Mouse (Mus musculus) hematopoietic stem cell, adult 5-6 weeks (primary cell): ENCODE results near the gene Dnah10. TPM values are rescaled to one million over a fixed set of nuclear protein-coding genes. Genes with fewer than 3 reads are reported as not detected.

ENCODE experiments used
- ATAC-seq, 2 experiments: fragments of 125-278 bp in 1 of 2; replicated peaks in 1 of 2; 2 replicates each; pipeline ENCODE4 v1.8.0; 2016 to 2017; ENCODE audit warnings: inconsistent platforms in 2 of 2, mild to moderate bottlenecking in 2 of 2, moderate number of reproducible peaks in 2 of 2, low read depth in 1 of 2, moderate TSS enrichment in 1 of 2; ENCODE audit not compliant: low FRiP score in 2 of 2, poor library complexity in 2 of 2, severe bottlenecking in 2 of 2, insufficient read depth in 1 of 2, low TSS enrichment in 1 of 2
- total RNA-seq: library from RNA; stranded (forward); fragments of 172-1452, 232-1000 nt; gene quantifications from 2 replicates; pipeline ENCODE4 v1.2.3, GENCODE M21; 2017

Gene Dnah10
- total RNA-seq, 1 experiment from 2014 or later = not detected

DNA sequence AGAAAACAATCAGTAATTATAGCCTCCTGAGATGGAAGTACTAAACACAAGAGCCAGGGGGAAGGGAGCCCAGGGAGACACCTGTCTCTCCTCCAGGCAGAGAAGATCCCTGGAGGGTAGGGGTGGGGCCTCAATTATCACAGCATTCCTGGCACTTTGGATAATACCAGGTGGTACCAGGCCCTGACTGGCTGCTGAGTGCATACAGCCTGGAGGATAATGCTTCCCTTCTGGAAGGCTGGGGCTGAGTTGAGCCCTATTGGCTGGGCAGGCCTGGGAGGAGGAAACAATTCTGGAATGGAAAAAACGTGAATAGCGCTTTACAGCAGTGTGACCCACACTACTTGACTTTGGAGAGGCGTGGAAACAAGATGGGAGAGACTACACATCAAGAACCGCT is 126.7 kb downstream of the Dnah10 start:
- no peak for ATAC-seq

DNA sequence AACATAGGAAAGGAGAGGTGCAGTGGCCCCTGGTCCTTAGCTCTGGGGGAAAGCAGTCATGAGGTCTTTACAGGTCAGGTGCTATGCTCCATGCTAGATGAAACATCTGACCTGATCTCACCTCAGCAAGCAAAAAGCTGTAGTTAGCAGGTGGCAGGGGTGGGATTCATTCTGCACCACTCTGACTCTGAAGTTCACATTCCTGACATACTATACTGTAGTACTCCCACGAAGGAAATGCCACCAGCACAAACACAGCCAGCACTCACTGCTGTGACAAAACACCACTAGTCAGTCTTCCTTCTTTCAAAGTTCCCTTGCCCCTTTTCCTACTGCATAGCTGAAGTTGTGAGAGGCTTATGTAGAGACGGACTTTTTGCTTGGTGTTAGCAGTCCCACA is 127.4 kb downstream of the Dnah10 start:
- ATAC-seq = no peak

- ATAC-seq = no peak
Observed at GRCm38 (mm10) chr5:124853079-124853478, 128.2 kb downstream of the Dnah10 start.

- ATAC-seq = no peak
Observed at GRCm38 (mm10) chr5:124854202-124854601, 129.3 kb downstream of the Dnah10 start.

DNA sequence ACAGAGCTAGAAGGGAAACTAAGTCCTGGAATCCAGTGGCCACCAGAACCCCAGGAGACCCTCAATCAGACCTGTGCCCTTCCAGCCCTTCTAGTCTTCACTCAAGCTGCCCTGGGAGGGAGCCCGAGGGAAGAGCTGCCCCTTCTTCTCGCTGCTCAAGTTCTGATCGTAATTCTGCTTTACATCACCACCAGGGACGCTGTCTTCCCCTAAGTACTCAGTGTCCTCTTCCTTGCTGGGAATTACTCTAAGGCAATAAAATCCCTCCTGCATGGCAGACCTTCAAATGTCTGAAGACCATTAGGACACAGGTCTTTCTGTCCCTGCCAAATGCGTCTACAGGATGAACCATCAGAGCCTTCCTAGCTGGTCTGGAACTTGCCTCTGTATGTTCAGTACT is 135.1 kb downstream of the Dnah10 start:
- no peak; a peak in 1 of 4 replicates for ATAC-seq

DNA sequence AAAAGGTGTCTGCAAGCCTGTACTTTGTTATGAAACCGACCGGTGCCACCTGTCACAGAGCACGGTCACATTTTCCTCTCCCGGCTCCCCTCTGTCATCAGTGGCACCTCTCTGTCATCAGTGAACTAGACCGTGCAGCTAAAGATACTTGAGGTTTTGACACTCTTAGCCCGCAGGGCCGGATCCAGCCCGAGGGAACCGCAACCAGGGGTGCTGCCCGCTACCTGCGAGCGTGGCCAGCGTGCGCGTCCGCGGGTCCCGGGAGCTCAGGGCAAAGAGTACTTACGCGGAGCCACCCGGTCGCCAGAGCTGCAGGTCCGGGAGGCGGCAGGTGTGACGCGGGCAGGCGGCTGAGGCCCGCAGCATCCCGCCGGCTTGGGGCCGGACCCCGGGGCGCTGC is 136.6 kb downstream of the Dnah10 start:
- ATAC-seq = no peak

DNA sequence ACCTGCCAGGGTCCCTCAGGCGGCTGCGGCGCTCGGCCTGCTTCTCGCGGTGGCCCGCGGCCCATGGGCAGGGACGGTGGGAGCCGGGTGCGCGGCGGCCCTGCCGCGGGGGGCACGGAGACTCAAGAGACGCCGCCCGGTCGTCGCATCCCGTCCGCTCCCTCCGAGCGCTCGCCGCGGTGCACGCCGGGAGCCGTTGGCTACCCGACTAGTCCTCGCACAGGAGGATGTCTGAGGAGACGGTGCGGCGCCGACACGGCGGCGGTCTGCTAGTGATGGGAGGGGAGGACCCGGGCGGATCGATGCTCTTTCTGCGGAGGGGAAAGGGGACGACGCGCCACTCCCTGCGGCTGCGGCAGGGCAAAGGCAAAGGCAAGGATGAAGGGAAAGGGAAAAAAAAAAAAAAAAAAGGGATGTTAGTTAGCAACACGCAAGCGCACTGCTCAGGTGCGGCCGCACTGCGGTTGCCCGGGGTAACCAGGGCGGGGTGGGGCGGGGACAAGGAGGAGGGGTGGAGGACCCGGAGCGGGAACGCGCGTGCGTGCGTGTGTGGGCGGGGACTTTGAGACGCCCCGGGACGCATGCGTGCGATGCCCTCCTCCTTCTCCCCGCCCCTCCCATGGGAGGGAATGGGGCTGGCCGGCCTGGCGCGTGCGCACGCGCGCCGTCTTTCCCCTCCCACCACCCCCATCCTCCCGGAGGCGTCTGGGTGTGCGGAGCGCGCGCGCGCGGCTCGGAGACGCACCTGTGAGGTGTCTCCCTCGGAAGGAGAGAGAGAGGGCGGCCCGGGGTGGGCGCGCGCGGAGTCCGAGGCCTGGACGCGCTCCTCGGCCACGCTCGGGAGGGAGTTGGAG is 137.4 kb downstream of the Dnah10 start, which contains the start of the genes Ccdc92 and Zfp664:
Gene Ccdc92 (minus strand): TSS at position 412 of the 854 bp plus-strand sequence.
Gene Zfp664 (plus strand): TSS at position 679 of the 854 bp plus-strand sequence.
- peak; percentile 86 to 92 for ATAC-seq

- 0 out of 4 replicates have a peak, but pooled peaks of 1 of the 2 experiments have one; percentile 2 for ATAC-seq
Observed at GRCm38 (mm10) chr5:124862871-124863741, 138.2 kb downstream of the Dnah10 start.

DNA sequence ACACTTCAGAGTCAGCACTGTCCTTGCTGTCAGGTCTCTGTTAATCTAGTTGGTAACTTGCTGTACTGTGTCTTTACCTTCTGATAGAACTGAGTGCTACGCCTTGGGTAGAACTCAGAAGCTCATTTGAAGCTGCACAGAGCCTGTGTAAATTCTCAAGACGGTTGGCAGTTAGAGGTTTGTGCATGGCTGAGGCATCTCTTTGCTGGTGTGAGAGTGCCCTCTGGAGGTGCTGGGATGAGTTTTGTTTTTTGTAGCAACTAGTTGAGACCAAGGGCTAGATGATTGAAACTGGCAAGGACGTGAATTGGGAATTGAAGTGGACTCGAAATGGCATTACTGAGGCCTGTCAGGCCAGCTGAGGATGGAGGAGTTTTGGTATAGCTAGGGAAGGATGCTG is 144.1 kb downstream of the Dnah10 start:
- peak in 1 of 2 experiments; percentile 50; a peak in 2 of 4 replicates for ATAC-seq

DNA sequence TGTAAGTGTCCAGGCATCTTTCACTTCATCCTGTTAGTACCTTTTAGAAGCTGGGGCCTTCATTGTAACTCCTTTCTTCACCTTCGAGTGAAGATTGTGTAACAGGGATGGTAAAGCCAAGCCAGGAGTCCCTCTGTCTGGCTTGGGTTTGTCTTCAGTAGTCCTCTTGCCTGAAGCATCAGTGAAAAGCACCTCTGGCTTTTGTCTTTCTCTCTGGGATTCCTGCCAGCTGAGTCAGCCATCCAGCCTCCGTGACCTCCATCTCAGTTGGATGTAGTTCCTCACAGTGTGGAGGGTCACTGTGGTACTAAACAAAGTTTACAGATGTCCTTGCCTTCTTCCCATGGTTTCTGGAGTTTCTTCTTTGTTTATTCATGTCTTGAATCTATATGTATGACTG is 147.1 kb downstream of the Dnah10 start:
- ATAC-seq = no peak

- ATAC-seq = peak; percentile 90 to 93
Observed at GRCm38 (mm10) chr5:124873096-124873495, 148.2 kb downstream of the Dnah10 start.

DNA sequence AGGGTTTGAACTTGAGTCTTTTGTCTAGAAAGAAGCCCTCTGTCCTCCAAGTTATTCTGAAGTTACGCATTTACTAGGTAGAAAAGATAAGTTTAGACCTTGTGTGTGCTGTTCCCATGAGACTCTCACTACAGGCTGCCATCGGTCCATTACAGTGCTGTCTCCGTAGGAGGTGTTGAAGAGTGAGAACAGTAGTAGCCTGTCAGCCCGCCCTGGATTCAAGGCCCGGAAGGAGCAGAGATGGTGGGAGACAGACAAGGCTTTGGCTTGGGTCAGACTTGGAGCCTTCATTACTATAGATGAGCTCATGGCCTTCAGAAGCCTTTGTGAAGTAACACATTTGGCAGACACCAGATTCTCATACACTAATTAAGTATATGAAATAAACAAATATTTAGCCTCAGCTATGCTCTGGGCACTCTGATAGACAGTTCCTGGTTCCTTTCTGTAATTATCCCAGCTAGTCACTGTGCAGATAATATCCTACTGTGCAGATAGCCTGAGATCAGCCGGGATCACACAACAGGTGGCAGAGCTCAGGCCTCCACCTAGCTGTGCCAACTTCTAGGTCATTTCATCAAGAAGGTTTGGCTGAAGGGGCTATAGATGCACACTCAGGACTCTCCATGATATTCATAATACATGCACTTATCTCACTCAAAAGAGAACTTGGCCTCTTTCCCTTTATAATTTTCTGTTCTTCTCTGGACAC is 149.2 kb downstream of the Dnah10 start:
- ATAC-seq = no peak

DNA sequence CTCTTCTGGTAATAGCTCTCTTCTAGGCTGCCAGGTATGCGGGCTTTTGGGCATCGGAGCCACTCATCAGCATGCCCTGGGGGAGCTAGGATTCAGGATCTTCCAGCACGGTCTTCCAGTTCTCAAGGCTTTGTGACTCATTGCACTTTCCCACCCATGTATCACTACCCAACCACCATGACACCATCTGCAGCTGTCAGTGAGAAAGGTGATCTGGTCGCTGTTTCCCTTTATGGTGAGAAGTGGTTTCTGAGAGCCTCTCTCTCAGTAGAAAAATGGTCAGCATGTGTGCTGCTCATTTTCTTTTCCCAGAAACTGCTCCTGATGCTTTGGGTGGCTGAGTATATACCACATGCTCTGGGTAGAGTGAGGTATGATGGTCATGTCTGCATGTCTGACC is 154.4 kb downstream of the Dnah10 start:
- ATAC-seq = no peak

DNA sequence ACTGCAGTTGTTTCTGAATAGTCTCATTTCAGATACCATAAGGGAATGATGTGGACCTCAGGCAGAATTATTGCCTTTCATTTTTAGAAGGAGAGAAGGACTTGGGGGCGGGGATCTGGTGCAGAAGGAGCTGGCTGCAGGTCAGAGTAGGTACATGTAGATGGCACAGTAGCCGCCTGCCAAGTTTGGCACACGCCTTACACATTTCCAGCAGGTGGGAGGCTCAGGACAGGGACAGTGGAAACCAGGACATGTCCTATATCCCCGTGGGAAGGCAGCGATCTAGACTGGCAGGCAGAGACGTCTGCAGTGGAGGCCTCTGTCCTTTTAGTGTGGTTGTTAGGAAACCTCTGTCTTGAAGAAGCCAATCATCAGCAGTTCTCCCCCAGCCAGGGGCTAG is 154.9 kb downstream of the Dnah10 start:
- no peak for ATAC-seq

DNA sequence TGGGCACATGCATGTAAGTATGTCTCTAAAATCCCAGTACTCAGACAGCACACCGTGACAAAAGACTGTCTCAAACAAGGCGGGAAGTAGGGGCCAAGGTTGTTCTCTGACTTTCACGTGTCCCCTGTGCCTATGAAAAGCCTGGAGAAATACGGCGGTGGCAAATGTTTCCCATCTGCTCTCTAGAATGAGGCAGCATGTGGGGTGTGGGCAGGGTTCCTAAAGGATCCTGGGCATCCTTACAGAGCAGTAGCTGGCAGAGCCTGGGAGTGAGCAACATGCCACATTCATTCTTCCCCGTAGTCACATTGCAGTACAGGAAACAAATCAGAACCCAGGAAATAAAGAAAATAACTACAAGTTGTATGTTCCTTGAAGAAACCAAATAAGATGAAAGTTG is 159.0 kb downstream of the Dnah10 start:
- ATAC-seq = no peak
